Mouse (Mus musculus) liver, embryonic 14.5 days (tissue): ENCODE results near the gene Jade2. TPM values are rescaled to one million over a fixed set of nuclear protein-coding genes. Genes with fewer than 3 reads are reported as not detected.

Source experiments
- ATAC-seq: fragments of 200-750 bp; cut with Nextera tagmentation; 2 replicates; pipeline ENCODE4 v1.8.0; 2017; ENCODE audit warnings: moderate number of reproducible peaks, mild to moderate bottlenecking, moderate library complexity; ENCODE audit not compliant: insufficient read depth
- DNase-seq, 3 experiments: peaks; one replicate each; pipeline ENCODE4 v3.0.0-alpha.2; 2012 to 2013; ENCODE audit warnings: low read depth in 3 of 3, low spot score in 3 of 3
- H3K27ac ChIP-seq: fragments of 300-500 bp; sonication (generic); 2 replicates; pipeline ENCODE4 v1.5.1; 2014; ENCODE audit warnings: moderate library complexity, mild to moderate bottlenecking, control low read depth, inconsistent platforms
- H3K27me3 ChIP-seq: fragments of 300-500 bp; sonication (generic); 2 replicates; pipeline ENCODE4 v1.6.1; 2014; ENCODE audit warnings: mild to moderate bottlenecking, low read length, moderate library complexity; ENCODE audit not compliant: control insufficient read depth, insufficient read depth
- H3K36me3 ChIP-seq: fragments of 300-500 bp; sonication (generic); replicated peaks from 2 replicates; pipeline ENCODE4 v1.6.1; 2014; ENCODE audit warnings: low read depth; ENCODE audit not compliant: control insufficient read depth, insufficient read depth
- H3K4me1 ChIP-seq, 2 experiments: fragments of 200-500 bp in 1 of 2; fragments of 300-500 bp in 1 of 2; sonication (generic) in 1 of 2; replicated peaks; 2 replicates each; pipeline ENCODE4 v1.6.1; 2012 to 2014; ENCODE audit warnings: antibody characterized with exemption in 1 of 2, inconsistent platforms in 1 of 2, low read length in 1 of 2; ENCODE audit not compliant: control insufficient read depth in 2 of 2, insufficient read depth in 2 of 2
- H3K4me2 ChIP-seq: fragments of 300-500 bp; sonication (generic); 2 replicates; pipeline ENCODE4 v1.6.1; 2014; ENCODE audit warnings: low read depth, mild to moderate bottlenecking, control low read depth, moderate library complexity
- H3K4me3 ChIP-seq, 2 experiments: fragments of 200-500 bp in 1 of 2; fragments of 300-500 bp in 1 of 2; sonication (generic) in 1 of 2; 2 replicates each; pipeline ENCODE4 v1.5.1; 2012 to 2014; ENCODE audit warnings: low read depth in 2 of 2, low read length in 2 of 2, mild to moderate bottlenecking in 2 of 2, control low read depth in 1 of 2, inconsistent platforms in 1 of 2, moderate library complexity in 1 of 2; ENCODE audit not compliant: insufficient read depth in 1 of 2
- H3K9ac ChIP-seq: fragments of 300-500 bp; sonication (generic); replicated peaks from 2 replicates; pipeline ENCODE4 v1.6.1; 2014; ENCODE audit warnings: mild to moderate bottlenecking, control low read depth, moderate library complexity
- H3K9me3 ChIP-seq: fragments of 300-500 bp; sonication (generic); 2 replicates; pipeline ENCODE4 v1.6.1; 2016; ENCODE audit warnings: low read length, mixed read lengths; ENCODE audit not compliant: control insufficient read depth
- CTCF ChIP-seq: IDR thresholded peaks from 2 replicates; pipeline ENCODE4 v1.5.1; 2016; ENCODE audit warnings: antibody characterized with exemption, low read depth, control low read depth
- EP300 ChIP-seq: IDR thresholded peaks from 2 replicates; pipeline ENCODE4 v1.6.1; 2016; ENCODE audit warnings: antibody characterized with exemption, low read depth
- WGBS: fragments of 180-500 bp; shearing (Covaris S2); extraction: QIAGEN DNeasy Blood & Tissue Kit; methylation state at CpG from one replicate; pipeline ENCODE4 v1.1.7; 2014; ENCODE audit not compliant: insufficient replicate concordance; 5-methylcytosine and 5-hydroxymethylcytosine counted together
- polyA plus RNA-seq, 2 experiments: library from polyadenylated mRNA; depleted of rRNA in 1 of 2; stranded (reverse) in 1 of 2; unstranded in 1 of 2; fragments of >200 nt; fragmentation: Nextera tagmentation in 1 of 2; extraction: Ambion mirVana in 1 of 2; gene quantifications; 2 replicates each; pipeline versions ENCODE4 v1.2.1 to v1.2.3; 2012 to 2014

Jade2 gene
- polyA plus RNA-seq, 2 experiments, result 0.46 to 0.77 TPM

DNA sequence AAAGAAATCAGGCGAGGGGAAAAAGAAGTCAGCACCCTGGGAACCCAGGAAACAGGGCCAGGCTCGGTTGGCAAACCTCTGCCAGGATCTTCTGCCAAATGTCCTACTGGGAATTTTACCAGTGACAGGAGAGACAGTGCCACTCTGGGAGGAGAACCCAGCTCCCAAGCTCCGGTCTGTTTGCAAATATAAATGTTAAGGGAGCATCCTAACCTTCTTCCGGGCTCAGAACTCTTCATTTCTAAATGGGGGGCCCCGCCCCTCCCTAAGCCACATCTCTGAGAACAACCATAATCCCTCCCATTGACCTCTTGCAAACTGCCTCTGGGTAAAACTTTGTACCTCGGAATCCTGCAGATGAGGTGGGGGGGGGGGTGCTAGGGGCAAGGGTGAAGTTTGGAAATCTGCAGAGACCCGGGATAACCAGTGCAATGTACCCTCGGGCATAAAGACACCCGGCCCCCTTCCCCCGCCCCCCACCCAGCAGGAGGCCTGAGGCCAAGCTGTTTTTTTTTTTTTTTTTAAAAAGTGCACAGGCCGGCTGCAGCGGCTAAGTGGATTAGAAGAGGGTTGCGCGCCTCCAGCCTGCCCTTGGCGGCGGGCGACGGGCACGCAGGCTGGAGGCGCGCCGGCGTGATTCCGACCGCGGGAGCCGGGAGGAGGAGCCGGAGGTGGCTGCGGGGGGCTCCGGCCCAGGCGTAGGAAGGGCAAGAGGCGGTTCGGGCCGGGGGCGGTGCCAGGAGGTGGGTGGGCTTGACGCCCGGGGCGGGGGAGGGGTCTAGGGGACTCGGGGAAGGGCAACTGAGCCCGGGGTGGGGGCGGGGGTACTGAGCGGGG is 2.3 kb downstream of the Jade2 start:
- Histone ChIP-seq H3K36me3 (no peaks in the 10 kb centered on the region), H3K4me3 (peak overlapping the region; percentile 67 to 83), H3K9me3 (no peaks in the 10 kb centered on the region), H3K27me3 (peaks cover 22% of the 10 kb centered on the region), H3K9ac (peak overlapping the region; percentile 27), H3K4me2 (peak overlapping the region; percentile 90), H3K27ac (no peak overlapping the region), H3K4me1 (peaks cover 2 to 3% of the 10 kb centered on the region in 2 experiments; a peak in 2 of 4 replicates)
- DNase-seq (peak in 1 of 3 experiments; percentile 52), ATAC-seq (peak; percentile 67)
- 7% methylated on average over 40 of the region's 42 CpGs for WGBS
- TF ChIP-seq EP300 (no peak), CTCF (peak; percentile 71)

GRCm38 (mm10) chr11:51852595-51852994 is 4.9 kb downstream of the Jade2 start:
- Histone ChIP-seq H3K27me3 (peaks cover 4% of the 10 kb centered on the region), H3K4me1 (peaks cover 18 to 20% of the 10 kb centered on the region in 2 experiments), H3K4me3 (no peak overlapping the region), H3K9me3 (no peaks in the 10 kb centered on the region), H3K9ac (no peak overlapping the region), H3K36me3 (no peaks in the 10 kb centered on the region), H3K27ac (no peak overlapping the region), H3K4me2 (no peak overlapping the region)
- WGBS, result 77% methylated on average over 5 of the region's 5 CpGs
- no peak for DNase-seq
- no peak for ATAC-seq
- TF ChIP-seq EP300 (no peak), CTCF (no peak)

- H3K9ac ChIP-seq, result no peak overlapping the region
- ATAC-seq (no peak), DNase-seq (no peak)
Observed at GRCm38 (mm10) chr11:51852091-51852521, 5.3 kb downstream of the Jade2 start.

DNA sequence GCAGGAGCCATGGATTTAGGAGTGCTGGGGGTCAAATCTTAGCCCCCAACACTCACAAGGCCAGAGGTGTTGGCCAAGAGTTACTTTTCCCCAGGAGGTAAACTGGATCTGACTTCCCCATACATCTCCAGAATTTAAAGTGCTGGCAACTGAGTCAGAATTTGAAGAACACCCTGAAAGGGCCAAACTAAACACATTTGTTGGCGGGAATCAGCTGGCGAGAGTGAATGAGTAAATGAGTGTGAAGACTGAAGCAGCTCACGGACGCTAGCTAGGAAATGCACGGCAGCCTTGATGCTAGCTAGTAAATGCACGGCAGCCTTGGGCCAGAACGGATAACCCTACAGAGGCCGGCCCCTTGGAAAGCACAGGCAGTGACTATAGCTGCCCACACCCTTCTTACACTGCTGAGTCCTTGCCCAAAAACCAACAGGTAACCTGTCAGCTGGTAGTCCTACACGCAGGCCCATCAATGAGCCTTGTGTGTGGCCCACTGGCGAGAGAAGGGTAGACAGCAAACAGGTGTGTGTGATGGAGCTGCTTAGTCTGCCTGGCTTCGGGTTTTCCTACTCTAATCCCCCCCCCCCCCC is 6.6 kb downstream of the Jade2 start:
- ATAC-seq, result no peak
- WGBS, result 82% methylated on average over 11 of the region's 11 CpGs
- TF ChIP-seq EP300, result no peak
- no peak for TF ChIP-seq CTCF
- no peak overlapping the region for H3K4me3 ChIP-seq
- no peak overlapping the region for H3K9ac ChIP-seq
- DNase-seq, result no peak
- no peaks in the 10 kb centered on the region for H3K9me3 ChIP-seq
- H3K36me3 ChIP-seq, result no peaks in the 10 kb centered on the region
- no peak overlapping the region for H3K4me2 ChIP-seq
- H3K27me3 ChIP-seq, result no peaks in the 10 kb centered on the region
- no peak overlapping the region for H3K27ac ChIP-seq
- peaks cover 20 to 24% of the 10 kb centered on the region in 2 experiments for H3K4me1 ChIP-seq

More at GRCm38 (mm10) chr11:51852091-51852521, 5.3 kb downstream of the Jade2 start:
- Histone ChIP-seq H3K27me3 (peaks cover 3% of the 10 kb centered on the region), H3K9me3 (no peaks in the 10 kb centered on the region), H3K4me1 (peaks cover 20 to 24% of the 10 kb centered on the region in 2 experiments), H3K36me3 (no peaks in the 10 kb centered on the region), H3K27ac (no peak overlapping the region), H3K4me2 (no peak overlapping the region), H3K4me3 (no peak overlapping the region)
- WGBS, result 92% methylated on average over 7 of the region's 7 CpGs
- TF ChIP-seq EP300, result no peak
- no peak for TF ChIP-seq CTCF

DNA sequence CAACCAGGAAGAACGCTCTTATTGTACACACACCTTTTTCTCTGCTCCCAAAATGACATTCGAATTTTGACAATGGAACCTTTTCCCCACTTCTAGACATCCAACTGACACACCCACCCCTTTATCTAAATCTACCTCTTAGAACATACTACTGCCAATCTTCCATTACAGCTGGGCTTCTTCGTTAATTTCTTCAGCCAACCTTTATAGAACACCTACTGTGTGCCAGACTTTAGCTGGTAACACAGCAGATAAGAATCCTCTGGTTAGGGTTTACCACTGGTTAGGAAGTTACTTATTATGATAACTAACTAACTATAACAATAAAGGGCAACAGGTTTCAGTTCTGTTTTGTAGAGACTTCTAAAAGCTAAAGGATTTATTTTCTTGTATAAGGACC is 9.1 kb downstream of the Jade2 start:
- WGBS, result 66% methylated on average over 3 of the region's 3 CpGs
- no peaks in the 10 kb centered on the region for H3K36me3 ChIP-seq
- peak overlapping the region; percentile 36 for H3K4me2 ChIP-seq
- H3K4me3 ChIP-seq, result no peak overlapping the region
- H3K9ac ChIP-seq, result no peak overlapping the region; the same call in 1 of the 2 replicates
- TF ChIP-seq EP300, result no peak
- TF ChIP-seq CTCF, result no peak
- no peaks in the 10 kb centered on the region for H3K9me3 ChIP-seq
- peak; percentile 35; the same call in 1 of the 2 replicates for ATAC-seq
- no peaks in the 10 kb centered on the region for H3K27me3 ChIP-seq
- peak overlapping the region; percentile 67 for H3K27ac ChIP-seq
- DNase-seq, result no peak
- peaks cover 18 to 20% of the 10 kb centered on the region in 2 experiments for H3K4me1 ChIP-seq
